32 mouse cellular contexts compared by ENCODE assay signal in the genomic region with DNA sequence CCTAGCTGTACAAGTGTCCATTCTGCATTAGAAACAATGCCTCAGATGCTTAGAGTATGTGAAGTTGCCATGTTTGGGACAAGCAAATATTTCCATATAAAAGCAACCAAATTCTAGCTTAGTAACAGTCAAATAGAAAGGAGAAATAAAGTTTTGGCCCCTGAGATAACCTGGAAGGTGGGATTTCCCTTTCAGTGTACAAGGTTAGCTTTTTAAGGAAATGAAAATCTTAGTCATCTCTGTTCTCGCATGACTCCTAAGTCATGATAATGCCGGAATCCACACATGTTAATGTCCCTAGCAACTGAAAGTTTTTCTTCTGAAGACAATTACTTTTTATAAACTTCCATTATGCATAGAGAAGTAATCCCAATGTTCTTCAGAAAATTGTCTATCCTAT.
"Had no signal": no experiment of that assay in that cellular context is flagged by ENCODE, and none has a peak within 500 bp of the region (broad histone marks: within the 10 kb centered on the region; RNA-seq: fewer than 3 reads in every experiment).

No protein-coding gene starts in this region.

- H3K4me1 ChIP-seq: heart, embryonic 10.5 days; heart, embryonic 12.5 days; heart, embryonic 13.5 days; heart, embryonic 15.5 days; hindbrain, embryonic 10.5 days; hindbrain, embryonic 12.5 days; hindbrain, embryonic 13.5 days; hindbrain, embryonic 15.5 days; intestine, embryonic 15.5 days; kidney, embryonic 15.5 days had no signal

- H3K4me3 ChIP-seq: heart, embryonic 10.5 days; heart, embryonic 12.5 days; heart, embryonic 13.5 days; heart, embryonic 15.5 days; hindbrain, embryonic 10.5 days; hindbrain, embryonic 12.5 days; hindbrain, embryonic 13.5 days; hindbrain, embryonic 15.5 days; intestine, embryonic 15.5 days; kidney, embryonic 15.5 days; layer of hippocampus, adult 2 months; left cerebral cortex, adult 2 months had no signal

- H3K27ac ChIP-seq: heart, embryonic 10.5 days; heart, embryonic 13.5 days; heart, embryonic 15.5 days; hindbrain, embryonic 10.5 days; hindbrain, embryonic 12.5 days; hindbrain, embryonic 13.5 days; hindbrain, embryonic 14.5 days; hindbrain, embryonic 15.5 days; hindbrain, postnatal 0 days; intestine, embryonic 15.5 days; kidney, embryonic 15.5 days; kidney, postnatal 0 days; layer of hippocampus, adult 2 months; left cerebral cortex, adult 2 months had no signal

- H3K36me3 ChIP-seq: heart, embryonic 10.5 days; heart, embryonic 12.5 days; heart, embryonic 13.5 days; heart, embryonic 15.5 days; hindbrain, embryonic 10.5 days; hindbrain, embryonic 12.5 days; hindbrain, embryonic 13.5 days; hindbrain, embryonic 15.5 days; intestine, embryonic 15.5 days; kidney, embryonic 15.5 days had no signal

- H3K27me3 ChIP-seq: heart, embryonic 12.5 days; heart, embryonic 13.5 days; heart, embryonic 15.5 days; hindbrain, embryonic 12.5 days; hindbrain, embryonic 13.5 days; hindbrain, embryonic 15.5 days; intestine, embryonic 15.5 days; kidney, embryonic 15.5 days had no signal

- DNase-seq: heart, postnatal 10 days; heart, postnatal 14 days; heart, postnatal 36 days; heart, postnatal 4 days; kidney, adult 11 months; kidney, adult 18-20 months; kidney, adult 2 months; kidney, adult 8-10 months; kidney, adult 9 months; kidney, postnatal 10 days; kidney, postnatal 14 days; kidney, postnatal 25 days; kidney, postnatal 36 days; kidney, postnatal 4 days; layer of hippocampus, adult 9-11 months; layer of hippocampus, postnatal 36 days had no signal

- H3K4me2 ChIP-seq: heart, embryonic 11.5 days; heart, embryonic 12.5 days; heart, embryonic 13.5 days; heart, embryonic 15.5 days; hindbrain, embryonic 12.5 days; hindbrain, embryonic 13.5 days; hindbrain, embryonic 14.5 days; hindbrain, embryonic 15.5 days; intestine, embryonic 15.5 days; kidney, embryonic 15.5 days had no signal

- H3K9me3 ChIP-seq: heart, embryonic 10.5 days; heart, embryonic 12.5 days; heart, embryonic 13.5 days; heart, embryonic 15.5 days; hindbrain, embryonic 10.5 days; hindbrain, embryonic 12.5 days; hindbrain, embryonic 13.5 days; hindbrain, embryonic 15.5 days; intestine, embryonic 15.5 days; kidney, embryonic 15.5 days had no signal

- H3K9ac ChIP-seq: heart, embryonic 12.5 days; heart, embryonic 13.5 days; heart, embryonic 15.5 days; hindbrain, embryonic 12.5 days; hindbrain, embryonic 13.5 days; hindbrain, embryonic 14.5 days; hindbrain, embryonic 15.5 days; intestine, embryonic 15.5 days; kidney, embryonic 15.5 days had no signal
